Mouse (Mus musculus) liver, adult 2 months (tissue): ENCODE data around the gene Polr3a.

Experiments used
- CTCF ChIP-seq: fragments of 200-500 bp; IDR thresholded peaks from 2 replicates; pipeline ENCODE4 v1.5.1; 2011; ENCODE audit warnings: low read depth, low read length, control low read depth
- POLR2A ChIP-seq: fragments of 200-500 bp; IDR thresholded peaks from 2 replicates; pipeline ENCODE4 v1.6.1; 2011; ENCODE audit warnings: low read length, control low read depth; ENCODE audit not compliant: insufficient read depth; ENCODE audit errors: extremely low read depth

DNA sequence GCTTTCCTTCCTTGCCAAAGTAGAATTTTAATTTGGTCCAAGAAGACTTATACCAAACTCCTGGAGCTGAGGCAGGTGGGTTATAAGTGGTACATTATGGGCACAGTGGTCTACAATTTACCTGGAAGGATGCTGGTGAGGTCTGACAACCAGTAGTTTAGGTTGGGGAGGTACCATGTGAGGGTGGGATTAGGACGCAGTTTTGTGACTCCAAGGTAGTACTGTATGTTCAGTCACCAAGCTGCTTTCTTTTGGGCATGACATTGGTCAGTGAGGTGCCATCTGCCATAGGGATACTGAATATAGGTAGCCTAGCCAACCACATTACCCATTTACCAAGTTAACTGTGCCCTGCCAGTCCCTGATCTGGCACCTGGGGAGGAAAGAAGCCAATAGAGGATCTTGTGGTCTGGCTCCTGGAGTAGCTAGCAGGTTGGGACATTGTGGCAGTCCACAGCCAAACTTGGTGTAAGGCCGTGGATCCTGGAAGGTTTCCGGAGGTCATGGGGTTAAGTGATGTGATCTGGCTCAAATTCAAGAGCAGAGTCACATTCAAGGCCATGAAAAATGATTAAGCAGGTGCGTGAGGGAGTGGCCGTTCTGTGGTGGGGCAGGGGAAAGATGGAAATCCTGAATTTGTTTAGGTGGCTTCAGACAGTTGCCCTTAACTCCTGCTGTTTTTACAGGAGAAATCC lies 11.8 kb upstream of the Polr3a start:
- no peak for TF ChIP-seq CTCF
- no peak for TF ChIP-seq POLR2A
